Mouse (Mus musculus): ENCODE measurements around the gene Setmar. TPM values are rescaled to one million over a fixed set of nuclear protein-coding genes. Genes with fewer than 3 reads are reported as not detected.

Setmar gene
- 1 to 10 TPM; 9.0 to 9.9 TPM for total RNA-seq (2021)

GRCm38 (mm10) chr6:108064918-108065526 is at the start of gene Setmar:
Gene Setmar (plus strand): TSS chr6:108065045.
- DNase-seq (ENCODE audit: low spot score in 2 of 2), result peak; percentile 96 to 98
- intact Hi-C loops (cut with DNase I), result loop anchor here (5.0 kb wide), 1 partner anchor 1263 kb away; the partner anchor contains the start of gene Crbn

- intact Hi-C loops (cut with DNase I), result no loop called here
- peak; percentile 60 to 77 for DNase-seq (ENCODE audit: low spot score in 2 of 2)
Measured at GRCm38 (mm10) chr6:108021646-108022045, 43.2 kb upstream of the Setmar start.

- intact Hi-C loops (cut with DNase I), result loop anchor here (5.0 to 10.0 kb wide), 2 partner anchors 530 to 1233 kb away; partner anchors contain the start of gene Lrrn1
- DNase-seq (ENCODE audit: low spot score in 2 of 2), result peak in 1 of 2 experiments; percentile 47
Measured at GRCm38 (mm10) chr6:108055041-108055440, 9.8 kb upstream of the Setmar start.

GRCm38 (mm10) chr6:108055946-108056345 is 8.9 kb upstream of the Setmar start:
- no peak for DNase-seq (ENCODE audit: low spot score in 2 of 2)
- intact Hi-C loops (cut with DNase I), result loop anchor here (5.0 to 10.0 kb wide), 2 partner anchors 531 to 1234 kb away; partner anchors contain the start of gene Lrrn1

GRCm38 (mm10) chr6:108057353-108057752 is 7.5 kb upstream of the Setmar start:
- intact Hi-C loops (cut with DNase I), result loop anchor here (5.0 to 10.0 kb wide), 2 partner anchors 533 to 1235 kb away; partner anchors contain the start of gene Lrrn1
- DNase-seq (ENCODE audit: low spot score in 2 of 2), result no peak

GRCm38 (mm10) chr6:108058066-108058465 is 6.8 kb upstream of the Setmar start:
- intact Hi-C loops (cut with DNase I), result loop anchor here (5.0 to 10.0 kb wide), 2 partner anchors 533 to 1236 kb away; partner anchors contain the start of gene Lrrn1
- DNase-seq (ENCODE audit: low spot score in 2 of 2), result no peak

GRCm38 (mm10) chr6:108061121-108061520 is 3.7 kb upstream of the Setmar start:
- DNase-seq (ENCODE audit: low spot score in 2 of 2), result no peak
- intact Hi-C loops (cut with DNase I), result loop anchor here (5.0 kb wide), 1 partner anchor 1259 kb away; the partner anchor contains the start of gene Crbn

- intact Hi-C loops (cut with DNase I), result no loop called here
- peak in 1 of 2 experiments; percentile 58 for DNase-seq (ENCODE audit: low spot score in 2 of 2)
Measured at GRCm38 (mm10) chr6:108065583-108065982, 738 bp downstream of the Setmar start.

GRCm38 (mm10) chr6:108070947-108071346 is 6.1 kb downstream of the Setmar start:
- intact Hi-C loops (cut with DNase I), result no loop called here
- no peak for DNase-seq (ENCODE audit: low spot score in 2 of 2)

- intact Hi-C loops (cut with DNase I), result no loop called here
- DNase-seq (ENCODE audit: low spot score in 2 of 2), result peak; percentile 35 to 61
Measured at GRCm38 (mm10) chr6:108073071-108073470, 8.2 kb downstream of the Setmar start.

- intact Hi-C loops (cut with DNase I), result no loop called here
- DNase-seq (ENCODE audit: low spot score in 2 of 2), result no peak
Measured at GRCm38 (mm10) chr6:108073931-108074330, 9.1 kb downstream of the Setmar start.

- intact Hi-C loops (cut with DNase I), result loop anchor here (5.0 kb wide), 1 partner anchor 58 kb away; no protein-coding TSS in a partner anchor
Measured at GRCm38 (mm10) chr6:108074624-108075023, 9.8 kb downstream of the Setmar start.

GRCm38 (mm10) chr6:108075857-108076256 is 11.0 kb downstream of the Setmar start:
- DNase-seq (ENCODE audit: low spot score in 2 of 2), result no peak
- intact Hi-C loops (cut with DNase I), result loop anchor here (5.0 kb wide), 1 partner anchor 56 kb away; no protein-coding TSS in a partner anchor

More at GRCm38 (mm10) chr6:108074624-108075023, 9.8 kb downstream of the Setmar start:
- DNase-seq (ENCODE audit: low spot score in 2 of 2), result peak; percentile 55 to 75

- no peak for DNase-seq (ENCODE audit: low spot score in 2 of 2)
- intact Hi-C loops (cut with DNase I), result loop anchor here (10.0 kb wide), 2 partner anchors 254 to 644 kb away; no protein-coding TSS in a partner anchor
Measured at GRCm38 (mm10) chr6:108091296-108091695, 26.5 kb downstream of the Setmar start.

- intact Hi-C loops (cut with DNase I), result loop anchor here (10.0 kb wide), 2 partner anchors 252 to 642 kb away; no protein-coding TSS in a partner anchor
- no peak for DNase-seq (ENCODE audit: low spot score in 2 of 2)
Measured at GRCm38 (mm10) chr6:108092646-108093045, 27.8 kb downstream of the Setmar start.

GRCm38 (mm10) chr6:108093449-108093848 is 28.6 kb downstream of the Setmar start:
- intact Hi-C loops (cut with DNase I), result loop anchor here (10.0 kb wide), 2 partner anchors 251 to 641 kb away; no protein-coding TSS in a partner anchor
- DNase-seq (ENCODE audit: low spot score in 2 of 2), result no peak

GRCm38 (mm10) chr6:108095445-108095844 is 30.6 kb downstream of the Setmar start:
- intact Hi-C loops (cut with DNase I), result loop anchor here (10.0 kb wide), 2 partner anchors 249 to 639 kb away; no protein-coding TSS in a partner anchor
- DNase-seq (ENCODE audit: low spot score in 2 of 2), result no peak

- intact Hi-C loops (cut with DNase I), result loop anchor here (2.0 to 10.0 kb wide), 3 partner anchors 246 to 636 kb away; no protein-coding TSS in a partner anchor
- DNase-seq (ENCODE audit: low spot score in 2 of 2), result peak; percentile 25 to 34
Measured at GRCm38 (mm10) chr6:108098171-108098845, 33.5 kb downstream of the Setmar start.

GRCm38 (mm10) chr6:108098846-108099217 is 34.0 kb downstream of the Setmar start:
- DNase-seq (ENCODE audit: low spot score in 2 of 2), result no peak
- intact Hi-C loops (cut with DNase I), result loop anchor here (2.0 to 10.0 kb wide), 3 partner anchors 246 to 636 kb away; no protein-coding TSS in a partner anchor

All from left cerebral cortex, postnatal 36 days (tissue).